Mouse (Mus musculus) midbrain, postnatal 0 days (tissue): ENCODE data around the gene Maml3. TPM values are rescaled to one million over a fixed set of nuclear protein-coding genes. Genes with fewer than 3 reads are reported as not detected.

Source experiments
- ATAC-seq: fragments of 200-750 bp; cut with Nextera tagmentation; 2 replicates; pipeline ENCODE4 v1.8.0; 2017; ENCODE audit warnings: moderate number of reproducible peaks, mild to moderate bottlenecking, moderate TSS enrichment, moderate library complexity; ENCODE audit not compliant: low FRiP score
- DNase-seq: peaks from one replicate; pipeline ENCODE4 v3.0.0-alpha.2; 2015; ENCODE audit warnings: low spot score
- H3K27ac ChIP-seq: fragments of 300-500 bp; sonication (generic); 2 replicates; pipeline ENCODE4 v1.5.1; 2014; ENCODE audit warnings: low read depth, mild to moderate bottlenecking, low read length, mixed read lengths
- H3K27me3 ChIP-seq: fragments of 300-500 bp; sonication (generic); 2 replicates; pipeline ENCODE4 v1.6.1; 2014; ENCODE audit warnings: low read length, control low read depth, mixed read lengths; ENCODE audit not compliant: insufficient read depth
- H3K36me3 ChIP-seq: fragments of 300-500 bp; sonication (generic); 2 replicates; pipeline ENCODE4 v1.6.1; 2014; ENCODE audit warnings: low read length, control low read depth, mixed read lengths; ENCODE audit not compliant: insufficient read depth
- H3K4me1 ChIP-seq: fragments of 300-500 bp; sonication (generic); 2 replicates; pipeline ENCODE4 v1.6.1; 2014; ENCODE audit warnings: mild to moderate bottlenecking, control low read depth, antibody characterized with exemption, low read length, mixed read lengths; ENCODE audit not compliant: insufficient read depth
- H3K4me2 ChIP-seq: fragments of 300-500 bp; sonication (generic); 2 replicates; pipeline ENCODE4 v1.6.1; 2014; ENCODE audit warnings: low read depth, mild to moderate bottlenecking, low read length, mixed read lengths; ENCODE audit not compliant: poor library complexity, severe bottlenecking
- H3K4me3 ChIP-seq: fragments of 300-500 bp; sonication (generic); 2 replicates; pipeline ENCODE4 v1.5.1; 2014; ENCODE audit warnings: low read depth, mild to moderate bottlenecking, low read length, moderate library complexity
- H3K9ac ChIP-seq: fragments of 300-500 bp; sonication (generic); replicated peaks from 2 replicates; pipeline ENCODE4 v1.6.1; 2014; ENCODE audit warnings: mild to moderate bottlenecking, low read length, moderate library complexity, mixed read lengths; ENCODE audit not compliant: poor library complexity, severe bottlenecking
- H3K9me3 ChIP-seq: fragments of 300-500 bp; sonication (generic); 2 replicates; pipeline ENCODE4 v1.6.1; 2016; ENCODE audit warnings: low read length, control low read depth
- CTCF ChIP-seq: IDR thresholded peaks from 2 replicates; pipeline ENCODE4 v1.5.1; 2016; ENCODE audit warnings: antibody characterized with exemption, mild to moderate bottlenecking
- WGBS: fragments of 180-500 bp; shearing (Covaris S2); extraction: QIAGEN DNeasy Blood & Tissue Kit; methylation state at CpG from one replicate; pipeline ENCODE4 v1.1.7; 2014; 5-methylcytosine and 5-hydroxymethylcytosine counted together
- polyA plus RNA-seq: library from polyadenylated mRNA; unstranded; fragments of >200 nt; fragmentation: Nextera tagmentation; extraction: Ambion mirVana; gene quantifications from 2 replicates; pipeline ENCODE4 v1.2.1, GENCODE M21; 2015
- total RNA-seq: library from RNA; depleted of rRNA; stranded (reverse); fragments of >200 nt; gene quantifications from 2 replicates; pipeline ENCODE4 v1.2.3, GENCODE M21; 2014

The Maml3 gene
- total and polyA plus RNA-seq, 2 experiments from 2014 or later, result 3.9 to 20.2 TPM

- ATAC-seq, result no peak
- no peaks in the 10 kb centered on the region for H3K36me3 ChIP-seq
- H3K27me3 ChIP-seq, result no peaks in the 10 kb centered on the region
- no peak overlapping the region for H3K9ac ChIP-seq
- DNase-seq, result no peak
- no peak for TF ChIP-seq CTCF
- no peak overlapping the region for H3K4me3 ChIP-seq
- H3K9me3 ChIP-seq, result no peaks in the 10 kb centered on the region
- H3K4me2 ChIP-seq, result no peak overlapping the region
- 22% methylated on average over 11 of the region's 11 CpGs for WGBS
- peaks cover 8% of the 10 kb centered on the region; the same call in 1 of the 2 replicates for H3K4me1 ChIP-seq
- H3K27ac ChIP-seq, result peak overlapping the region; percentile 27
Observed at GRCm38 (mm10) chr3:52062389-52063260, 42.3 kb downstream of the Maml3 start.

- 30% methylated on average over 8 of the region's 8 CpGs for WGBS
- ATAC-seq (no peak), DNase-seq (peak; percentile 76)
- Histone ChIP-seq H3K4me2 (no peak overlapping the region), H3K9me3 (no peaks in the 10 kb centered on the region), H3K36me3 (no peaks in the 10 kb centered on the region), H3K4me3 (no peak overlapping the region), H3K4me1 (peaks cover 8% of the 10 kb centered on the region; the same call in 1 of the 2 replicates), H3K27me3 (no peaks in the 10 kb centered on the region), H3K27ac (peak overlapping the region; percentile 27; the same call in 1 of the 2 replicates), H3K9ac (no peak overlapping the region)
- no peak for TF ChIP-seq CTCF
Observed at GRCm38 (mm10) chr3:52061472-52062388, 43.1 kb downstream of the Maml3 start.

GRCm38 (mm10) chr3:52060886-52061285, 44.0 kb downstream of the Maml3 start:
- no peak overlapping the region for H3K9ac ChIP-seq
- H3K27ac ChIP-seq, result no peak overlapping the region
- H3K4me3 ChIP-seq, result no peak overlapping the region
- no peak for DNase-seq
- peaks cover 8% of the 10 kb centered on the region; the same call in 1 of the 2 replicates for H3K4me1 ChIP-seq
- H3K4me2 ChIP-seq, result no peak overlapping the region
- 95% methylated on average over 7 of the region's 7 CpGs for WGBS
- no peak for ATAC-seq
- no peaks in the 10 kb centered on the region for H3K9me3 ChIP-seq
- no peak for TF ChIP-seq CTCF
- no peaks in the 10 kb centered on the region for H3K27me3 ChIP-seq
- no peaks in the 10 kb centered on the region for H3K36me3 ChIP-seq

GRCm38 (mm10) chr3:52051801-52052200, 53.1 kb downstream of the Maml3 start:
- no peak for ATAC-seq
- Histone ChIP-seq H3K4me3 (no peak overlapping the region), H3K27me3 (no peaks in the 10 kb centered on the region), H3K27ac (no peak overlapping the region), H3K36me3 (no peaks in the 10 kb centered on the region), H3K4me2 (no peak overlapping the region), H3K4me1 (peaks cover 8% of the 10 kb centered on the region; the same call in 1 of the 2 replicates), H3K9ac (no peak overlapping the region), H3K9me3 (no peaks in the 10 kb centered on the region)
- WGBS, result 63% methylated on average over 2 of the region's 2 CpGs
- no peak for DNase-seq
- no peak for TF ChIP-seq CTCF

GRCm38 (mm10) chr3:52048082-52048481, 56.8 kb downstream of the Maml3 start:
- H3K4me3 ChIP-seq, result no peak overlapping the region
- no peaks in the 10 kb centered on the region for H3K36me3 ChIP-seq
- H3K4me2 ChIP-seq, result no peak overlapping the region
- no peak overlapping the region for H3K9ac ChIP-seq
- 81% methylated on average over 14 of the region's 14 CpGs for WGBS
- no peaks in the 10 kb centered on the region for H3K27me3 ChIP-seq
- no peaks in the 10 kb centered on the region for H3K9me3 ChIP-seq
- DNase-seq, result no peak
- no peak overlapping the region; the same call in 1 of the 2 replicates for H3K27ac ChIP-seq
- peaks cover 19% of the 10 kb centered on the region for H3K4me1 ChIP-seq
- ATAC-seq, result no peak
- no peak for TF ChIP-seq CTCF
